Mouse (Mus musculus) megakaryocyte progenitor cell, adult 5-6 weeks (primary cell): ENCODE measurements at regions not wholly inside any gene's neighbourhood (a gene's known extent, or its start where the extent isn't known, plus 50 kb on each side); places are given as distances from the start of the nearest gene placed in this dataset.
A peak's percentile ranks its signal among the peaks of the same experiment; 100 is the strongest.

ENCODE experiments used
- ATAC-seq: replicated peaks from 2 replicates; pipeline ENCODE4 v1.8.0; 2016; ENCODE audit warnings: mild to moderate bottlenecking, moderate TSS enrichment, inconsistent platforms; ENCODE audit not compliant: poor library complexity

DNA sequence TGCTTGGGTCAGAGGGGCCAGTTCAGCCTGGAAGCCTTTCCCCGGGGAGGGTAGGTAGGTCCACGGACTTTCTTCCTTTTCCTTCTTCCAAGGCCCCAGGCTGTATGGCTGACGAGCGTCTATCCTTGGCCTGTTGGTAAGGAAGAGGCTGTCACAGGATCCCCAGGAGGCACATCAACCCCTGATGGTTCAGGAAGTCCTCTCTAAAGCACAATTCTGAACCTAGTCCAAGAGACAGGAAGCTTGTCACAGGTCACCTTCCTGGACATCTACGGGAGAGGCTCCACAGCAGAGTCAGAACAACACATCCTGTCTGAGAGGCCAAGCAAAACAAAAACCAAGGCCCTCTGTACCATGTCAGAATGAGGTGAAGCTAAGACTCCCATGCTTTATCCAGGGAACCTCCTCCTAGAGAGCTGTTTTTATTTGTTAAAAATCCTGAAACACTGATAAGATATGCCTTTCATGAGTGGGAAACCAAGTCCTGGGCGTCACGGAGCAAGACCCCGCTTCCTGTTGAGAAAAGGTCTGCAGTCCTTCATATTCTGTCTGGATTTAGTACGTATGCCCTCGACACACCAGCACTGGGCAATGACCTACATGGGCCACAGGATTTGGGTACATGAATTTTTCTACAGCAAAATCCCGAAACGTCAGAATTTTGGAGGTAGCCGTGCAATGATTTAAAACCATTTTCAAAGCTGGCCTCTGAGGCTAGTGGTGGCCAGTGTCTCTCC lies 52.0 kb upstream of the Snrk start:
- ATAC-seq, result no peak

DNA sequence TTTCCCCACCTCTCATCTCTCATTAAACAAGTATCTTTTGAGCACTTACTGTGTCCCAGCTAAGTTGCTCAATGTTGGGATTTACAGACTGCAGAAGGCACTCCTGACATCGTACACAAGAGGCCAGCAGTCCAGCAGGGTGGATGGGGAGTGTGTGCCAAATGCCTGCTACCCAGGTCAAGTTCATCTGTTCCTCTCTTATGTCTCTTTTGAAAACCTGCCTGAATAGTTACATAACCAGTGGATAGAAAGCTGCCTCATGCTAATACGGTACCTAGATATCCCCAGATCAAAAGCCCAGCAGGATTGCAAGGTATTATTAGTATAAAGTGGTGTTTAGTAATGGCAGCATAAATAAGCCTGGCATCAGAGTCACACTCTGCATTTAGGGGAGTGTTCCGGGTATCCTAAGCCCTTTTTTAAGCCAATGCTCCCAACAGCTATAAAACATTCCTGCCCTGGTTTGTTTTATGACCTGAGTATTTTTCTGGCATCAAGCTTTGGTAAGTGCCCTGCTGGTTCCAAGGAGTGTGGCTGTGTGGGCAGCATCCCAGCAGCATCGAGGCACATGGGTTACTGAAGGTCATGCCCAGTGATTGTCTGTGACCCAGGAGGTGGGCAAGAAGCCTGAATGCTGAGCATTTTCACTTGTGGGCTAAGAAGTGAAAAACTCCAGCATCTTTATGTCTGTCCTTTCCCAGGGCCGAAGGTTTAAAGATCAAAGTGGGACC lies 59.1 kb upstream of the Pomgnt2 start:
- ATAC-seq, result no peak

DNA sequence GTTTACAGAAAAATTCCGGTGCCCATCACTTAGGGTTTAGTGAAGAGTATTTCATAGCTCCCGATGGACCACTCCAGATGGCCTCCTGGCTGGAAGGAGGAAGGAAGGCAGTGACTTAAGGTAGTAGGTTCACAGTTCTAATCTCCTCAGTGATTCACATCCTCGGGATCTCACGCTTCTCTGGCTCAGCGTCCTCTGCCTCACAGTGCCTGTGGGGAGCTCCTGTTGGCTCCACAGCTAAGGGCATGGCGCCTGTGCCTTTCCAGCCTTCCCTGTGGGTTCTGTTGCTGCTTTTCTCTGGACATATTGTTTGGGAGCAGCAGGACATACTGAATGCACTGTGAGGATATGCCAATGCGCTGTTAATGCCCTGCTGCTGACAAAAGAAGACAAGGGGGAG lies 54.8 kb upstream of the Pomgnt2 start:
- ATAC-seq, result no peak

DNA sequence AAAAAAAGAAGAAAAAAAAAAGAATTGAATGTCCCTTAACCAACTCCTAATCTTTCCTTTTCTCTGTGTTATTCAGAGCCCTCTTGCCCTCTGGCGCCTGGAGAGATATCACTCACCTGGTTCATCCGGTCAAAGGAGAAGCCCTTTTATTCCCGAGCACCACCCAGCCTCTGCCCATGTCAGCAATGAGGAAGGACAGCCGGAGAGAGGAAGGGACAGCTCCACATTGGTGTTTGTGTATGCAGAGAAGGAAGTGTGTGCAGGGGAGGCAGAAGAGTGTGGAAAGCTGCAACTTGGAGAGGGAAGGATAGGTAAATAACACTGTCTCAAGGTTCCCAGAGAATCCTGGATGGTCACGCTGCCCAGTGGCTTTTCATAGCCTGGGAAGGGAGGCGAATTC lies 54.2 kb upstream of the Pomgnt2 start:
- ATAC-seq, result peak; percentile 46; the same call in 1 of the 2 replicates

GRCm38 (mm10) chr9:122048999-122049398 lies 52.1 kb upstream of the Pomgnt2 start:
- ATAC-seq, result peak; percentile 85

GRCm38 (mm10) chr9:122047962-122048625 lies 51.2 kb upstream of the Pomgnt2 start:
- ATAC-seq, result no peak
